Mouse (Mus musculus): Measurements from ENCODE around the gene Pex14.

The Pex14 gene

GRCm38 (mm10) chr4:148982274-148982673 is 117.4 kb downstream of the Pex14 start:
- DNase-seq = no peak

- DNase-seq = no peak
Observed at GRCm38 (mm10) chr4:148979837-148980236, 119.8 kb downstream of the Pex14 start.

DNA sequence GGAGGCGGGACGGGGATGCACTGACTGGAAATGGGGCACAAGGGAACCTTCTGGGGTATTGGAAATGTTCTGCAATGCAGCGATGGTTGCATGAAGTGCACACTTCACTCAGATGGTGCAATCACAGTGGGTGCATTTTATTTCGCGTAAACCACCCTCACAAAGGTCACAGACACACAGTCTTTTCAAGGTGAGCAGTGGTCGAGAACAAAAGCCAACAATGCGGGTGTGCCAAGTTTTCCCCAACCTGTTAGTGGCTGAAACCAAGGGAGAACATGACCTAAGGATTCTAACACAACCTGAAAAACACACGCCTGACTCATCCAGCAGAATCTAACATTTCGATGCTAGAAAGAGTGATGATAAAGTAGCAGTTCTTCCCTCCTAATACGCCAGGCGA is 120.8 kb downstream of the Pex14 start:
- no peak for DNase-seq

- DNase-seq = no peak
Observed at GRCm38 (mm10) chr4:148978221-148978855, 121.3 kb downstream of the Pex14 start.

DNA sequence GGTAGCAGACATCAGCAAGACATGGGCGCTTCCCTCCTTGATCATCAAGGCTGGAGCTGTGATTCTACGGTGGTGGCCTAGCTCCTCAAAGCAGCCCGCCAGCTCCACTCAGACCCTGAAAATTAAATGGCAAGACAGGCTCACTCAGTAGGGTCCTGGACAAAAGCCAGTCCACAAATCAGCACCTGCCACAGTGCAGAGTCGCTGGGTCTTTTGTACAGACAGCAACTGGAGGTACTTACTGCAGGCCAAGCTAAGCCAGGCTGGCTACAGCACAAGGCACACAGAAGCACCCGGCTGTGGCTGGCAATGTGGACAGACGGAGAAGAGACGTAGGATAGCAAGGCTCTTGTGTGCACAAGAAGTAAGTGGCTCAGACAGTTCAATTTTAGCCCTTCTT is 124.8 kb downstream of the Pex14 start:
- DNase-seq = no peak

GRCm38 (mm10) chr4:148973387-148973786 is 126.3 kb downstream of the Pex14 start:
- DNase-seq = no peak

GRCm38 (mm10) chr4:148972707-148973106 is 127.0 kb downstream of the Pex14 start:
- no peak for DNase-seq

- no peak for DNase-seq
Observed at GRCm38 (mm10) chr4:148971613-148972242, 127.9 kb downstream of the Pex14 start.

- DNase-seq = no peak
Observed at GRCm38 (mm10) chr4:148970742-148971141, 128.9 kb downstream of the Pex14 start.

DNA sequence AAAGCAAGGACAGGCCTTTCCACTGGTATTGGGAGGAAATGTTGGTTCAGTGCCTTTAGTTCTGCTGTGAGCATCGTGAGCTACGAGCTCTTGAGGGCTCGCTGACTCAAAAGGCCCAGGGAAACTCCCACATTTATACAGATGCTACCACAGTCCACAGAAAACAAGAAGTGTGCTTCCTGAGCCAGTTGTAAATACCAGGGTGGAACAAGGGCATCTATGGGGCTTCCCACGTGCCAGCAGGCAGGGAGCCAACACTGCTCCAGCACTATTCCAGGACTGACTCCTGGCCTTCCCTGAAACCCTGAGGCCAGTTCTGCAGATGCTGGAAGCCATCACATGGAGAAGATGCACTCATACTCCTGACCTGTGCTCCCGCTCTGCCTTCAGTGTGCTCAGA is 130.1 kb downstream of the Pex14 start:
- no peak for DNase-seq

GRCm38 (mm10) chr4:148968859-148969258 is 130.8 kb downstream of the Pex14 start:
- DNase-seq = no peak

DNA sequence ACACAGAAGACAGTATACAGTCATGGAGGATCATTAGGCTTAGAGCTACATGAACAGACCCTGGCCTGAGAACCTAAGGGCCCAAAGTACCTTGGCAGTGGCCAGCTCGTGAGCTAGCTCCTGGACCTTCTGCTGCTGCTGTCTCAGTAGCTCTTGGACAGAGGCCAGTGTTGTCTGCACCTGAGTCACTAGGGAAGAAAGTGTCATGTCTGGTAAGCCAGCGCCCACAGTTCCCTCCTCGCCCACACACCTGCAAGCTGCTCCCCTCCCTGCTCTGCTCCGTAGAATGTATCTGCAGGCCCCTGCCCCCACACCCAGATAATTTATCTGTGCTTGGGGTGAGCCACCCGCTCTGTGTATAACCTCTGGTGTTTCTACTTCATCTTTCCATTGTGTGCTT is 133.5 kb downstream of the Pex14 start:
- peak; percentile 40 for DNase-seq

- no peak for DNase-seq
Observed at GRCm38 (mm10) chr4:148964541-148965310, 134.9 kb downstream of the Pex14 start.

GRCm38 (mm10) chr4:148962096-148962495 is 137.6 kb downstream of the Pex14 start:
- DNase-seq = no peak

GRCm38 (mm10) chr4:148961081-148961480 is 138.6 kb downstream of the Pex14 start:
- DNase-seq = no peak

- DNase-seq = no peak
Observed at GRCm38 (mm10) chr4:148960011-148960410, 139.7 kb downstream of the Pex14 start.

DNA sequence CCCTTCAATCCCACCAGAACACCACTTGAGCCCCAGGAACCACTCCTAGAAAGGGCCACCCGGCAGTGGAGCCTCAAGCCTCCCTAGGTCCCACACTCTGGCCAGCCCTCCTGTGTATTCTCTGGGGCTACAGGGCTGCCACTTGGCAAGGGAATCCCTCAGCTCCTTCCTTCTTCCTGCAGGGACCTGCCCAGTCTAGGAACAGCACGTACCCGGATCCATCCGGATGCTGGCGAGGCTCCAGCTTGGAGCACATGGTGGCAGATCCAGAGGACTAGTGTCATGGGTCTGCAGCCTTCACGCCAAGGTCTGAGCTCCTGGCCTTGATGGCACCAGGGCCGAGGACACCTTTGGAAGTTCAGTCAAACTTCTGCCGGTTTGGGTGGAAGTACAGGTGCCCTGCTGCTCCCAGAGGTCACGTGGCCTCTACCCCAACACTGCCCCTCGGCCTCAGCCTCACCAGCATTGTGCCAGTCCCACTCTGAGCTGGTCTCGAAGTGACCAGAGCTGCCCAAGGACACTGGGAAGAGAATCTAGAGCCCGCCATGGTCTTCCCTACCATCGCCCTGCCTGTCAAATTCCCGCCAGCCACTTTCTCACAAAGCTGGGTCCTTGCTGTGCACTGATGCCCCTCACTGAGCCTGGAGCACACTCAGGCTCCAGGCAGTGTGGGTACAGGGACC is 144.4 kb downstream of the Pex14 start:
- no peak for DNase-seq

- peak; percentile 26 for DNase-seq
Observed at GRCm38 (mm10) chr4:148952328-148953222, 147.1 kb downstream of the Pex14 start.

GRCm38 (mm10) chr4:148951821-148952291 is 147.8 kb downstream of the Pex14 start:
- DNase-seq = no peak

DNA sequence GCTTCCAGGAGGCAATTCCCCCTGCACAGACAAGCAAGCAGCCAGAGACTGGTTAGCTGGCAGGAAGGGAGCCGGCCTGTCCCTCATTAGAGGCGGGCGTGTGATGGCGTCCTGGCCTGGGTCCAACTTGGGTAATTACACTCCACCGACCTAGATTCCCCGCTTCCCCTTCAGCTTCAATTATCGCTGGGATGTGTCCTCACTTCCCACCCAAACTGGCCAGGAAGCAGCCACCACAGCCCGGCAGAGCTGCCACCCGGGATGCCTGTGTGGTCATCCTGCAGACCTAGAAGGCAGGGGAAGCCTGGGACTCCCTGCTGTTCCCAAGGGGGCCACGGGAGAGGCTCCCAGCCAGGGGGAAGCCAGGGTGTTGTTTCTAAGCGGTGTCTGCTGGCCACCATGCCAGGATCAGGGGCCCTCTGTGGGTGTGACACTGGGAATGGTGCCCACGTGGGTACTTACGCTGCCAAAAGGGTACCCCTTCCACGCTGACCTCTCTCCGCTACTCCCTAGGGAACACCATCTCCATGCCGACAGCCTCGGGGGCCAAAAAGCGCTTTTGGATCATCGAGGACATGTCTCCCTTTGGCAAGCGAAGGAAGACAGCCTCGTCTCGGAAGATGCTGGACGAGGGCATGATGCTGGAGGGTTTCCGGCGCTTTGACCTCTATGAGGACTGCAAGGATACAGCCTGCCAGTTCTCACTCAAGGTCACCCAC is 148.6 kb downstream of the Pex14 start:
- peak; percentile 23 for DNase-seq

DNA sequence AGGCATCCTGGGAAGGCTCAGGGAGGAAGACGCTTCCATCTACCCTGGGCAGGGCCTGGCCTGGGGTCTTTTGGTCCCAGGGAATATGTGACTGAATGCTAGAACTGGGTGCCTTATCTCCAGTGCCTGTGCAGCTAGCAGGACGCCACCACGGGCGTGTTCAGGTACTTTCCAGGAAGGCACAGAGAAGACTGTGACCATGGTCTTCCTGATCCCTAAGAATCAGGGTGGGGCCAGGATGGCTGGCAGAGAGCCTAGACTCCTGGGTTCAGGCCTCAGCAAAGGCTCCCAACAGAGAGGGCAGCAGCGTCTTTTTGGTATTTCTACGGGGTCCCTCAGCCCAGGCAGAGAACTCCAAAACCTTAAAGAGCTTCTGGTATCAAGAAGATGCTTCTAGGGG is 149.2 kb downstream of the Pex14 start:
- DNase-seq = no peak
